Mouse (Mus musculus) liver, postnatal 0 days (tissue): ENCODE measurements around the gene Zfp846.

Experiments used
- CTCF ChIP-seq: sonication (generic); IDR thresholded peaks from 2 replicates; pipeline ENCODE4 v1.5.1; 2016; ENCODE audit warnings: antibody characterized with exemption, low read depth
- EP300 ChIP-seq: IDR thresholded peaks from 2 replicates; pipeline ENCODE4 v1.6.1; 2016; ENCODE audit warnings: antibody characterized with exemption, low read depth, mild to moderate bottlenecking

DNA sequence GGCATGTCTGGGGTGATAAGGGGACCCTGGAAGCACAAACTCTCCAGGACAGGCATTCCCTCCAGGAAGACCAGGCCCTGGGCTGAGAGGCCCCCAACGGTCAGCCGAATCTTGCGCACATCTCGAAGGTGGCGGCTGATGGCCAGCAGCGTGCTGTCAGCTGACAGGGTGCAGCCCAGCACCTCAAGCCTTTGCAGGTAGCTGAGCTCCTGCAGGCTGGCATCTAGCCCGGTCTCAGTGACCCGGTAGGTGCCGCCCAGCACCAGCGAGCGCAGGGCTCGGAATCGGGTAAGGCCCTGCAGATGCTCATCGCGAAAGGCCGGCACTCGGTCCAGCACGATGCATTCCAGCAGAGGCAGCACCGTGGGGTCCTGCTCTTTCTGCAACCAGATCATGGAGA, 57.5 kb downstream of the Zfp846 start:
- TF ChIP-seq CTCF (no peak), EP300 (no peak)
